Mouse (Mus musculus) brain, embryonic 14.5 days (tissue): ENCODE results near the gene Lbhd1. TPM values are rescaled to one million over a fixed set of nuclear protein-coding genes. Genes with fewer than 3 reads are reported as not detected.
"Not testable (repeated sequence)": the region's sequence is repeated elsewhere in the genome, so short reads cannot be mapped to it uniquely, and the experiment has no call there.

Source experiments
- DNase-seq: peaks from one replicate; pipeline ENCODE4 v3.0.0-alpha.2; 2011; ENCODE audit warnings: low read depth
- CTCF ChIP-seq: fragments of 200-500 bp; IDR thresholded peaks from 2 replicates; pipeline ENCODE4 v1.5.1; 2012; ENCODE audit warnings: inconsistent platforms, mild to moderate bottlenecking, moderate library complexity, borderline replicate concordance; ENCODE audit not compliant: insufficient read depth, insufficient read length; ENCODE audit errors: extremely low read depth
- POLR2A ChIP-seq: fragments of 200-500 bp; IDR thresholded peaks from 2 replicates; pipeline ENCODE4 v1.6.1; 2012; ENCODE audit warnings: mild to moderate bottlenecking, inconsistent platforms, borderline replicate concordance; ENCODE audit not compliant: poor library complexity, insufficient read depth, insufficient read length, severe bottlenecking; ENCODE audit errors: extremely low read depth
- polyA plus RNA-seq: library from polyadenylated mRNA; depleted of rRNA; stranded (reverse); fragments of >200 nt; gene quantifications from 2 replicates; pipeline ENCODE4 v1.2.3, GENCODE M21; 2012

Gene Lbhd1
- polyA plus RNA-seq, 1 experiment = 5.5 TPM

GRCm38 (mm10) chr19:8850402-8850901 is 33.1 kb upstream of the Lbhd1 start, which contains the start of gene Lrrn4cl:
Lrrn4cl (plus strand) TSS chr19:8850768.
- TF ChIP-seq CTCF = no peak
- no peak for TF ChIP-seq POLR2A
- DNase-seq = peak; percentile 17

- TF ChIP-seq CTCF = no peak
- no peak for TF ChIP-seq POLR2A
- DNase-seq = no peak
These were observed 31.9 kb upstream of the Lbhd1 start for GRCm38 (mm10) chr19:8851639-8852038.

GRCm38 (mm10) chr19:8852236-8852928 is 31.1 kb upstream of the Lbhd1 start:
- TF ChIP-seq CTCF (no peak), POLR2A (no peak)
- DNase-seq = no peak

DNA sequence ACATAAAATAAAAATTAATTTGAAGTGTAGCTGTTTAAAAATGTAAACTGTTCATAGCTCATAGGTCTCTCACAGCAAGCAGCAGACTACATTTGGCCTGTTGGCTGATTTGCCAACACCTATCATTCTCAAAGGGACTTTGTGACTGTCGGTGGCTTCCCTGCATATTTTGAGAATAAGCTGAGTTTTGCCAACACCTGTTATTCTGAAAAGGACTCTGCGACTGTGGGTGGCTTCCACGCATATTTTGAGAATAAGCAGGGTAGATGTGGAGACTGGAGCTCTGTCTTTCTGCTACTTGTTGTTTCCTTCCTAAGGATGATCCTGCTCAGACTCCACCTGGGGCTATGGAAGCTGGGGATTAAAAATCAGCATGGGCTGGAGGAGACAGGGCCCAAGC is 30.4 kb upstream of the Lbhd1 start:
- TF ChIP-seq POLR2A (no peak), CTCF (no peak)
- DNase-seq = no peak

GRCm38 (mm10) chr19:8857689-8858088 is 25.8 kb upstream of the Lbhd1 start:
- TF ChIP-seq POLR2A (no peak), CTCF (peak; percentile 60; the same call in 1 of the 2 replicates)
- DNase-seq = peak; percentile 58

DNA sequence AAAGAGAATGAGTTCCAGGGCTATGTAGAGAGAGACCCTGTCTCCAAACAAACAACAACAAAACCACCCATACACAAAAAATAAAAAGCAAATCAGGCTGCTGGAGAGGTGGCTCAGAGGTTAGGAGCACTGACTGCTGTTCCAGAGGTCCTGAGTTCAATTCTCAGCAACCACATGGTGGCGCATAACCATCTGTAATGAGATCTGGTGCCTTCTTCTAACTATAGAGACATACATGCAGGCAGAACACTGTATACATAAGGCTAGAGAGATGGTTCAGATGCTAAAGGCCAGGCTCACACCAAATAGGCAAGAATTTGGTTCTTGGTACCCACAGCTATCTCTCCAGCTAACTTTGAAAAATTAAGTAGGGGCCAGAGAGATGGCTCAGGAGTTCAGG is 24.5 kb upstream of the Lbhd1 start:
- TF ChIP-seq POLR2A (no peak), CTCF (peak; percentile 29; the same call in 1 of the 2 replicates)
- peak; percentile 39 for DNase-seq

GRCm38 (mm10) chr19:8864265-8864664 is 19.3 kb upstream of the Lbhd1 start:
- no peak for DNase-seq
- no peak for TF ChIP-seq POLR2A
- TF ChIP-seq CTCF = no peak

GRCm38 (mm10) chr19:8870381-8870780 is 13.2 kb upstream of the Lbhd1 start:
- DNase-seq = not testable (repeated sequence)

DNA sequence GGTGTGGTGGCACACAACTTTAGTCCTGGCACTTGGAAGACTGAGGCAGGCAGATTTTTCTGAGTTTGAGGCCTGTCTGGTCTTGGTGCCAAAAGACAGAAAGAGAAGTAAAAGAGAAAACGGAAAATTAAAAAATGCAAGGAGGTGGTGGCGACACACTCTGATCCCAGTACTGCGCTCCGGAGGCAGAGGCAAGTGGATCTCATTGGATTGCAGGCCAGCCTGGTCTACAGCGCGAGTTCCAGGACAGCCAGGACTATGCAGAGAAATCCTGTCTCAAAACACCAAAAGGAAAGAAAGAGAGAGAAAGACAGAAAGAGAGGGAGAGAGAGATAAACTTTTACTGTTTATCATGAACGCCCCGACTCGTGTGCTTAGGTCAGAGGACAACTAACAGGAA is 12.7 kb upstream of the Lbhd1 start:
- TF ChIP-seq CTCF (no peak), POLR2A (no peak)
- DNase-seq = no peak

DNA sequence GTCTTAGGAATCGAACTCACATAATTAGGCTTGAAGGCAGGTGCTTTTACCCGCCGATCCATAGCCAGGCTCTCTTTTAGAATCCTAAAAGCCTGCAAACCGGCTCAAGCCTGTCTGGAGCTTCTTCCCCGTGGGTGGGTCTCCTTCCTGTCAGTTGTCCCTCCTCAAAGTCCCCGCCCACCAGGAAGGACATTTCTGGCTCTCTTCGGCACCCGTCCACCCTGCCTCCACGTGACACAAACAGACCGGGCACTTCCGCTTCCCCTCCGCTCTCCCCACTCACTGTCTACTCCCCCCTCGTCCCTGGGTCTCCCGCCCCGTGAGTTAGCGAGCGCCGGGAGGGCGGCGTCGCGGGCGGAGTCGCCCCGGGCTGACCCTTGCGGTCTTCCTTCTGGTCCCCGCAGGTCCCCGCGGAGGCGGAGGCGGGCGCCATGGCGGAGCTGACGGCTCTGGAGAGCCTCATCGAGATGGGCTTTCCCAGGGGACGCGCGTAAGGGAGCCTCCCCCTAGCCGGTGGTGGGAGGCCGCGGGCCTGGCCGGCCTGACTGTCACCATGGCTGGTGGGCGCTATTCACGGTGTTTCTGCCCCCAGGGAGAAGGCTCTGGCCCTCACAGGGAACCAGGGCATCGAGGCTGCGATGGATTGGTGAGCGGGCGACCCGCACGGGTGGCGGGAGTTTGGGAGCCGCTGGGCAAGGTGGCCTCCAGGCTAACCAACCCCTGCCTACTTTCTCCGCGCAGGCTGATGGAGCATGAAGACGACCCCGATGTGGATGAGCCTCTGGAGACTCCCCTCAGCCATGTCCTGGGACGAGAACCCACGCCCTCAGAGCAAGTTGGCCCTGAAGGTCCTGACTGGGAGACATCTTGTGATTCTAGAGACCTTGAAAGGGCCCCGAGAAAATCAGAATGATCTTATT is 12.0 kb upstream of the Lbhd1 start, which contains the start of gene Ubxn1:
Gene Ubxn1 (plus strand): TSS at position 230 of the 920 bp plus-strand sequence.
- TF ChIP-seq CTCF (no peak), POLR2A (no peak; the same call in 1 of the 2 replicates)
- DNase-seq = peak; percentile 99

GRCm38 (mm10) chr19:8872266-8872840 is 11.2 kb upstream of the Lbhd1 start:
- DNase-seq = no peak
- TF ChIP-seq CTCF (no peak), POLR2A (no peak)

- TF ChIP-seq CTCF = no peak
- TF ChIP-seq POLR2A = no peak
- DNase-seq = no peak
These were observed 8.5 kb upstream of the Lbhd1 start for GRCm38 (mm10) chr19:8875031-8875430.

- no peak for TF ChIP-seq CTCF
- peak; percentile 56; the same call in 1 of the 2 replicates for TF ChIP-seq POLR2A
- peak; percentile 96 for DNase-seq
These were observed 3.1 kb upstream of the Lbhd1 start, which contains the start of gene Uqcc3 for GRCm38 (mm10) chr19:8880311-8881033. Uqcc3 (minus strand) TSS chr19:8880923.

DNA sequence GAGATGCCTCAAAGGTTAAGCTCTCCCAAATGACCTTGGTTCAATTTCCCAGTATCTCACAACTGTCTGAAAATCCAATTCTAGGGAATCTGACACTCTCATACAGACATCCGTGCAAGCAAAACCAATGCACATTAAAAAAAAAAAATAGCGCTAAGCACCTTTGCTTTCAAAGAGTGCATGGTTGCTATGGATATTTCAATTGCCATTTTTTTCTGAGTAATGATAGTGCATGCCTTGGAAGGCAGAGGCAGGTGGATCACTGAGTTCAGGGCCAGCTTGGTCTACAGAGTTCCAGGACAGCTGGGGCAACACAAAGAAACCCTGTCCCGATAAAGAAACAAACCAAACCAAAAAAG is 2.5 kb upstream of the Lbhd1 start:
- TF ChIP-seq POLR2A = no peak
- TF ChIP-seq CTCF = no peak

More for the DNA sequence above, 2.5 kb upstream of the Lbhd1 start:
- DNase-seq = no peak
